Mouse (Mus musculus): ENCODE results near the gene Hspb7. TPM values are rescaled to one million over a fixed set of nuclear protein-coding genes. Genes with fewer than 3 reads are reported as not detected.
A peak's percentile ranks its signal among the peaks of the same experiment; 100 is the strongest.

Gene Hspb7
- polyA plus RNA-seq, 1 experiment = 11.3 TPM

DNA sequence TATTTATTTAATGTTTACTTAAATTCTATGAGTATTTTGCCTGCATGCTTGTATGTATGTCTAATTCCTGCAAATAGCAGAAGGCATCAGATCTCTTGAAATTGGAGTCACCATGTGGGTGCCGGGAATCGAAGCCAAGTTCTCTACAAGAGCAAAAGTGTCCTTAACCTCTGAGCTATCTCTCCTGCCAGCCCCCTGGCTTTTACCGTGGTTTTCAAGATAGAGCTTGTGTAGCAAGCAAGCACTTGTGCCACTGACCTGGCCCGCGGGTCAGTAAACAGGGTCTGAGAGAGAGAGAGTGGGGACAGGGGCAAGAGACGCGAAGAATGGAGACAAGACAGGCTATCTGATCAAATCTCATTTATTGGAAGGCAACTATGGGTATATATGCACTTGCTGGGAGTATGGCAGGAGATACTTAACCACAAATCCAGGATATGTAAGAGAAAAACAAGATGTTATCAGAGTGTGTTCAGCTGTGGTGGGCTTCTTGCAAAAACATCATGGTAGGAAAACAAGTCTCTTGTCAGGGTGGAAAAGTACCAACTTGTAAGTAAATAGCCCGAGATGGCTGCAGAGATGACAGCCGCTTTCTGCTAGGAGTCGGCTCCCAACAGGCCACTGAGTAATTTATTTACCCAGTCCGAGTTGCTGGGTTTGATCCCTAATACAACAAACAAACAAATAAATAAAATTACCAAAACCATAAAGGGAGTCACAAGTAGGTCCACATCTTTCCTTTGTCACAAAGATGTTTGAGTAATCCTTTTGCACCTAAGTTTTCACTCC lies 23.3 kb downstream of the Hspb7 start:
- DNase-seq (ENCODE audit: low read depth, low spot score) = no peak
- WGBS = 32% methylated on average over 11 of the region's 11 CpGs

DNA sequence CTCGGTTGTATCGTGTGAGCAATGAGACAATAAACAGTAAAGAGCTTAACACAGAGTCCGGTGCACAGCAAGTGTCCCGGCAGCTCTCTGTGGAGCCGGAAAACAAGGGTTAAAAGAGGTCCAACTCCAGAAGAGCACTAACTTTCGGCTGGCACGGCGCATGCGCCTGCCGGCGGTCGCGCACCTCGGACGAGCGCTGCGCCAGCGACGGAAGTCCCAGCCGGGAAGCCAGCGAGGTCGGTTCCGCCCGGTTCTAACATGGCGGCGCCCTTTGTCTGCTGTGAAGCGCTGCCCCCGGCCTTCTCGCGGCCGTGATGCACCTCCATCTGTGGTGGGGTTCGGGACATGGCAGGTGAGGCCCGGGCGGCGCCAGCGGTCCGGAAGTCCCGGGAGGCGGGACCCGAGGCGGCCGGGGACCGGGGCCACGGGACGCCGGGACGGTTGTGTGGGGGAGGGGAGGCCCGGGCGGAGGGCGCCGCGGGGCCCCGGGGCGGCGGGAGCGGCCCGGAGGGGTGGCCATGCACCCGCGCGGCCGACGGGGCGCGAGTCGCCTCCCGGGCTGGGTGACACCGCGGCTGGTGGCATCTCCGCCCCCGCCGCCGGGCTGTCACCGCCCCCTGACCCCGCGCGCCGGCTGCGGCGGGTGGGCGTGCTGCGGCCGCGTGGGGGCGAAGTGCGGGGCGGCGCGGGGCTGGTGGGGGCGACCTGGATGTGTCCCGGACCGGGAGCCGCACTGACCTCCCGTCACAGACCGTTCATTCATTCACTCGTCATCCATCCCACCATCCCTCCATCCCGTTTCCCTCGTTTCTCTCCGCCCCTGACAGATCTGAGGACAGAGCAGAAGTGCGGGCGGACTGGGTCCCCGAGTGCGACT lies 24.1 kb downstream of the Hspb7 start, which contains the start of gene Zbtb17:
Gene Zbtb17, plus strand, starts transcription at position 204 of the 877 bp plus-strand sequence.
- 1% methylated on average over 97 of the region's 102 CpGs for WGBS
- peak; percentile 42 for DNase-seq (ENCODE audit: low read depth, low spot score)

DNA sequence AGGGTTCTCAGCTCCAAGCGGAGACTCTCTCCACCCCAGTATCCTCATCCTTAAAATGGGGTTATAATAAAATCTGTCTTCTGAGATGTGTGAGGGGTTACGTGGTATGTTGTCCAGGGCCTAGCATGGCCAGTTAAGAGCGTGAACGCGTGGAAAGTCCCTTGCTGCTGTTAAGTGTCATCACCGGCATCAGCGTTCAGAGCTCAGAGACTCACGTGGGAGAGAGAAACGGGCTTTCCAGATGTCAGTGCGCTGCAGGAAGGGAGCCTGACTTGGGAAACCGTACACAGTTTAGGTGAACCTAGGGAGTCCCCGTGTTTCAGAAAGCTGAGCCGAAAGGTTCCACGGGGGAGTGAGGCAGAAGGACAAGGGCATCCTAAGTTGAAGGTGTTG lies 24.7 kb downstream of the Hspb7 start:
- no peak for DNase-seq (ENCODE audit: low read depth, low spot score)
- 7% methylated on average over 14 of the region's 14 CpGs for WGBS

DNA sequence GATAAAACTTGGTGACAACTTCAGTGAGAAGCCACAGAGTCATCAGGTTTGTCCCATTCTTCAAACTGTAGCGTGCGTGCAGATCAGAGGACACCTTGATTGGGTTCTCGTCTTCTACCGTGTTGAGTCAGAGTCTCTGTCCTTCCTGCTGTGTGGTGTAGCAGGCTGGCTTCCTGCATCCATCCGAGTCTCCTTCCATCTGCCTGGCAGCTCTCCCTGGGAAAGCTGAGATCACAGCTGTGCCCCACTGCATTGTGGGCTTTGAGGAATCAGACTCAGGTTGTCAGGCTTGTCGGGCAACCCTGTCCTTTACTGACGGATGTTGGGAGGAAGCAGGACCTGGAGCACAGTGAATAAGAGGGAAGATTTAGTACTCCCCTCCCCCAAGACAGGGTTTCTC lies 25.6 kb downstream of the Hspb7 start:
- 68% methylated on average over 7 of the region's 7 CpGs for WGBS
- DNase-seq (ENCODE audit: low read depth, low spot score) = no peak

DNA sequence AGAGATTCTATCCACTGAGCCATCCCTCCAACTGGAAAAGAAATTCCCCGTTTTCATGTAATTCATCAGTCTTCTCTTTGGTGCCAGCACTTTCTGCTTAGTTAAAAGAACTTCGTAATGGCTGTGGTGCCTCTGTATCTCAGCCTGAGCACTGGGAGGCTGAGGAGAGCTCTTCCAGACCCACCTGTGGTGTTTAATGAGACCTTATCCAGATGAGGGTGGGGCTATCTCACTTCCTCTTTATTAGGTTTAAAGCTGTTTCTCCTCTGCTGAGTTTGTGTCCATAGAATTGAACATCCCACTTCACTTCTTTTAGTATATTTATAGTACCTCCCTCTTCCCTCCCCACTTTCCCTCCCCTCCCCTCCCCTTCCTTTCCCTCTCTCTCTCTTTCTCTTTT lies 30.7 kb downstream of the Hspb7 start:
- WGBS = 84% methylated on average over 2 of the region's 2 CpGs
- no peak for DNase-seq (ENCODE audit: low read depth, low spot score)

DNA sequence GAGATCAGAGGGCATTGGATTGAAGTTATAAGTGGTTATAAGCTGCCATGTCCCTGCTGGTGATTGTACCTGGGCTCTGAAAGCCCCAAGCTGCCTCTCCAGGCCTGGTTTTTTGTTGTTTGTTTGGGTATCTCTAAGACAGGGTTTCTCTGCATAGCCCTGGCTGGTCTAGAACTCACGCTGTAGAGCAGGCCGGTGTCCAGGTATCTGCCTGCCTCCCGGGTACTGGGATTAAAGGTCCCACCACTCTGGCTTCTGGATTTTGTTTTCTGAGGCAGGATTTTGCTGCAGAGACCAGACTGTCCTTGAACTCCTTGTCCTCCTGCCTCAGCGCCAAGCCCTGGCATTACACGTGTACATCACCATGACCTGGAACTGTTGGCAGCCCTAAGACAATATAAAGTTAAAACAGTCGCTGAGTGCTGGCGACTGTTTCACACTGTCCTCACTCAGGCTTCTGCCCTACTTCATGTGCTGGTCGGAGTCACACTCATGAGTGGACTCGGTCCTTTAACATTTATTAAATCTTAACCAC lies 31.4 kb downstream of the Hspb7 start:
- 79% methylated on average over 9 of the region's 9 CpGs for WGBS
- no peak for DNase-seq (ENCODE audit: low read depth, low spot score)

DNA sequence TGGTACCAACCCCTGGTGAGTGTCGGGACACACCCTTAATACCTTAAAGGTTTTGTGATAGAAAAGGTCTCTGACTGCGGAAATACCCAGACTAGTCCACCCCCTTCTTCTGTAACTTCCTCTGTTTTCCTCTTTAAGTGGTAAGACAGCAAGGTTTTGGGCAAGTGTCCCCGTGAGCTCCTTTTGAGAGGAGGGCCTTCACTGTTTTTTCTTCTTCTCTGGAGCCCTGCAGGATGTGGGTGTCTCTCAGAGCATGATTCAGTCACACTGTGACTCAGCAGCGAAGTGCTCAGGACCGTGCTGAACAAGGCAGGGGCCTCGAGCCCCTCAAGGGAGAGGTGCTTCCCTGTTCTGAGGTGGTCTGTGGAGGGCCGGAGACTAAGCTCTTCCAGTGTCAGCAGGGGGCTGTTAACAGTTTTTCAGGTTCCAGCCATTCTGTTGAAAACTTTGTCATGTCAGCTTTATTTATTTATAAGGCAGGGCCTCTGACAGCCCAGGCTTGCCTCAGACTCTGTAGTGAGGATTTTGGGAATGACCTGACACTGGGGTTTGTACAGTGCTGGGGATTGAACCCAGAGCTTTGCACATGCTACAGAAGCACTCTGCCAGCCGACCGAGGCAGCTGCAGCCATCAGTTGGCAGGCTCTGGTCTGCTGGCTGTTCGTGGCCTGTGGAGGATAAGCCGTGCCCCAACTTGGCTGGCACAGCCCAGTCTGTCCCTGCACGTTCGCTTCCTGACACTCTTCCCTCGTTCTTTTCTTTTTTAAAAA lies 34.2 kb downstream of the Hspb7 start:
- WGBS = 74% methylated on average over 14 of the region's 14 CpGs

DNA sequence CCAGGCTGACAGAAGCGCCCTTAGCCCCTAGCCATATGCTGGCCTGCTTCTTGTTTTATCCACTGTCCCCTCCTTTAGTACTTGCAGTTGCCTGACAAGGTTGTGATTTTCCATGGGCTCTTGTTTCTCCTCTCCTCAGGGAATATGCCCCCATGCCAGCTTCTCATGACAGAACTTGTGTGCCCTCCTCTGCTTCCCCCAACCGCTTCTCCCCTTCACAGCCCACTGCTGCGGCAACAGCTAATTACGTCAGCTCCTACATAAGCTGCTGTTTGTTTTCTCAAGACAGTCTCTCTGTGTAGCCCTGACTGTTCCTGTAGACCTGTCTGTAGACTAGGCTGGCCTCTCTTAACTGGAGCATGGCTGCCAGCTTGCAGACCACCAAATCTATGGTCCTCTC lies 34.9 kb downstream of the Hspb7 start:
- DNase-seq (ENCODE audit: low read depth, low spot score) = no peak
- WGBS = 97% methylated on average over 4 of the region's 4 CpGs

More for the DNA sequence above, 34.2 kb downstream of the Hspb7 start:
- no peak for DNase-seq (ENCODE audit: low read depth, low spot score)

DNA sequence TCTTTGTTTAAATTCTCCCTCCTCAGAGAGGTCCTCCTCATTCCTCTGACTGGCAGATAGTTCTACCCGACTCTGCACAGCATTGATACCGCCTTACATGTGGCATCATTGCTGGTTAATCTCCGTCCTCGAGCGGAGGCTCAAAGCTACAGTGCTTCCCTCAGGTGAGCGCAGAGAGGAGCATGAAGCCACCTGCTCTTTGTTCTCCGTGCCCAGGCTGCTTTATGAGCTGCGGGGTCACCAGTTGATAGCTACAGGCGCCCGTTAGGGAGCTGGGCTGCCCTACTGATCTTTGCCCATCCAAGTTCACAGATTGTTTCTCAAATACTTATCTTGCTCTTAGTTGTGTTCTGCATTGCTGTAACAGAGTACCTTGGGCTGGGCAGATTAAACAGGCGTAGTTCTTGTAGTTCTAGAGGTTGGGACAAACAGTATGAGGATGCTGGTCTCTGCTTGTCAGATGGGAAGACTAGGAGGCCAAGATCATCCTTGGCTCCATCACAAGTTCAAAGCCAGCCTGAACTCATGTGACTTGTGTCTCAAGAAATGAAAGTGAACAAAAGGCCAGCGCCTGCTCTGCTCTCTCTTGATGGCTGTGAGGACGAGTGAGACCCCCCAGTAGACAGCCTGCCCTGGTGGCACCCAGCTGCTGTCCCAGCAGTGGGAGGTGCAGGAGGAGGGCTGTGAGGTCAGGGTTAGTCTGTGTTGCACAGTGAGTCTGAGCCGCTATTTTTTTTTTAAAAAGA lies 35.8 kb downstream of the Hspb7 start:
- 87% methylated on average over 14 of the region's 14 CpGs for WGBS
- DNase-seq (ENCODE audit: low read depth, low spot score) = no peak

DNA sequence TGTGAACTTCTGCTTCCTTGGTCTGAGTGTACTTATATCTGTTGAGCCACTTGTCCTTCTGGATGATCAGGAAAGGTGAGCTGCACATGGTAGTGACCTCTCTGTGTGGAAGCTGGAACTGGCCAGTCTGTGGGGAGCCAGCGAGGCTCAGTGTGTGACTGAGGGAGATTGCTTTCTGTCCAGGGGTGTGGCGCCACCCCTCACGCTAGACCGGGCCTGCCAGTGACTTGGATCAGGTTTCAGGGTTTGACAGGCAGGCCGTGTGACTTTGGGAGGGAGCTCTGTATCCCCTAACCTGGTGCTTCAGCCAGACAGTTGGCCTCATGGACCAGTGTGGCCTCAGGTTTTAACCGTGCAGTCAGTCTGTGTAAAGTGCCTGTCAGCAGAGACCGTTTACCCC lies 37.7 kb downstream of the Hspb7 start:
- 43% methylated on average over 7 of the region's 7 CpGs for WGBS

DNA sequence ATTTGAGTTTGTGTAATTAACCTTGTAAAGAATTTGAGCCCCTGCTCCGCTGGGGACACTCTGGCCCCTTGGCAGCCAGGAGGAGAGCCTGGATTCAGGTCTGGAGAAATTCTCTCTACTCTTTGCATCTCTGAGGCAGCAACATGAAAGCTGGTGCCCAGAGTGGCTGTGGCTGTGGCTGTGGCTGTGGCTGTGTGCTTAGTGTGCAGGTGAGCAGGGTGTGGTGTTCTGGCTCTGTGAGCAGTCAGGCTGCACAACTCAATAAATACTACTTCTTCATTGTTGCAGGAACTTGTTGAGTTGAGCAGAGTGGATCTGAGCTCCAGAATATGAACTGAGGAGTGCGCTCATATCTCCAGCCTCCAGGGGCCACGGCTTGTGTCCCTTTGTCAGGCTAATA lies 38.3 kb downstream of the Hspb7 start:
- WGBS = 90% methylated on average over 3 of the region's 3 CpGs
- no peak for DNase-seq (ENCODE audit: low read depth, low spot score)

More for the DNA sequence above, 37.7 kb downstream of the Hspb7 start:
- no peak for DNase-seq (ENCODE audit: low read depth, low spot score)

DNA sequence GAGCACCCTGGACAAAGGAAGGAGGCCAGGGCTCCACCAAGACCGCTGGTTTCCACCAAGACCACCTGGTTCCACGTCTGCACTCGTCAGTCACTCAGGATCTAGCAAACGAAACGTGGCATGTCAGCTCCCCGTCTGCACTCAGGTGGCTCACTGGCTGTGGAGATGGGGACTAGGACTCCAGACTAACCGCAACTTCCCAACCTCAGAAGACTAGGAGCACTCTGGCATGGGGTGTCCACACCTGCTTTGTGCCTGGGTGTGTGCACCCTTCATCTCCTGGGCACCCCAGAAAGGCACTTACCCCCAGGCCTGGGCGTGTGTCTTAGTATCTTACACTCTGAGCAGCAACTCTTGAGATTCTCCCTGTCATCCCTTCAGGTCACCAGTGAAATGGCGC lies 39.2 kb downstream of the Hspb7 start:
- WGBS = 93% methylated on average over 9 of the region's 9 CpGs
- DNase-seq (ENCODE audit: low read depth, low spot score) = no peak

DNA sequence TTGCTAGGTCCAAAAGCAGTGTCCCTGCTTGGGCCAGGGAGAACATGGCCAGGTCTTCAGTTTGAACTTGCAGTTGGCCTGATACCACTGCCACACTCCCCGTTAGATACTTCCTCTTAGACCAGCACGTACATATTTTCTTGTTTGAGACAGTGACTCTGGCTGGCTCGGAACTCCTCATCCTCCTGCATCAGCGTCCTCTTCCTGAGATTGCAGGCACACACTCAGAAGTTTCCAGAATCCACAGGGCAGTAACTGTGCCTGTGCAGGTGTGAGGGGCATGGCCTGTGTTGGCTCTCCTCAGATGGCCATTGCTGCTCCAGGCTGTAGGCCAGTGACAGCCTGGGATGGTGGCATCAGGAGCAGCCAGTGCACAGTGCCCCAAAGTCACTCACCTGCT lies 39.9 kb downstream of the Hspb7 start:
- WGBS = 86% methylated on average over 4 of the region's 4 CpGs
- no peak for DNase-seq (ENCODE audit: low read depth, low spot score)

DNA sequence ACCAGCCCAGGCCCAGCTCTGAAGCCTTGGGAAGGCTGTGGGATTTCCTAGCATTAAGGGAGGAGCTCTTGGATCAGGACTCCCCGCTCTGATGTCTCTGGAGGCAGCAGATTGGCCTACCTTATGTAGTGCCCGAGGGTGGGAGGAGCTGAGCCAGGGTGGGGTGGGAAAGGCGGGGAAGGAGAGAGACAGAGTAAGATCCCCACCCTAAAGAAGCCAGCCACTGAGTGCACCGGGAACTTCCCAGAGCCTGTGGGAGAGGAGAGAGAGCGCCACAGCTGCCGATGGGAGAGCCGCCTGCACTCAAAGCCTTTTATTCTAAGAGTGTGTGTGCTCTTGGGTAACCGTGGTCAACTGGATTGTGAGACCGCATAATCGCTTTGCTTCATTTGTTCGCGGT lies 40.5 kb downstream of the Hspb7 start:
- no peak for DNase-seq (ENCODE audit: low read depth, low spot score)
- 54% methylated on average over 12 of the region's 12 CpGs for WGBS

DNA sequence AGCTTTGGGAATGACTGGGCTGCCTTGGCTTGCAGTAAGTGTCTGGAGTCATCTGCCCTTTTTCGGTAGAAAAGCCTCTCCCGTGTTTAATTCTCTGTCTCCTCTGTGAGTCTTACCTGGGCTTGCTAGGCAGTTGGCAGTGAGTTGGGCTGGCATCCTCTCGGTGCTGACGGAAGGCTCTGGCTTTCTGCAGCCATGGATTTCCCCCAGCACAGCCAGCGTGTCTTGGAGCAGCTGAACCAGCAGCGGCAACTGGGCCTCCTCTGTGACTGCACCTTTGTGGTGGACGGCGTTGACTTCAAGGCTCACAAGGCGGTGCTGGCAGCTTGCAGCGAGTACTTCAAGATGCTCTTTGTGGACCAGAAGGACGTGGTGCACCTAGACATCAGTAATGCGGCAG lies 41.0 kb downstream of the Hspb7 start:
- 89% methylated on average over 12 of the region's 12 CpGs for WGBS
- no peak for DNase-seq (ENCODE audit: low read depth, low spot score)

DNA sequence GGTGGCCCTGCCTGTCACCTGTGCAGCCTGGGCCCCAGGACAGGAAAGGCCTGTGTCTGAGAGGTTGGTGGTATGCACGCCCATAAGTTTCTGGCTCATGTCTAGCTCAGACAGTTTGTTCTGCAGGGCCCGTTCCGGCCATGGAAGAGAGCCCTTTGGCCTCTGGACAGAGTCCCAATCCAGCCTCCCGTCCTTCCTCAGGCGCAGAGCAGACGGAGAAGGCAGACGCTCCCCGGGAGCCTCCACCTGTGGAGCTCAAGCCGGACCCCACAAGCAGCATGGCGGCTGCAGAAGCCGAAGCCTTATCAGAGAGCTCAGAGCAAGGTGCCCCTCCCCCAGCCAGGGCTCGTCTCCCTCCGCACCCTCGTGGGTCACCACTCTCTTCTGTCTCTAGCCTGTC lies 42.9 kb downstream of the Hspb7 start:
- 78% methylated on average over 14 of the region's 14 CpGs for WGBS
- no peak for DNase-seq (ENCODE audit: low read depth, low spot score)

DNA sequence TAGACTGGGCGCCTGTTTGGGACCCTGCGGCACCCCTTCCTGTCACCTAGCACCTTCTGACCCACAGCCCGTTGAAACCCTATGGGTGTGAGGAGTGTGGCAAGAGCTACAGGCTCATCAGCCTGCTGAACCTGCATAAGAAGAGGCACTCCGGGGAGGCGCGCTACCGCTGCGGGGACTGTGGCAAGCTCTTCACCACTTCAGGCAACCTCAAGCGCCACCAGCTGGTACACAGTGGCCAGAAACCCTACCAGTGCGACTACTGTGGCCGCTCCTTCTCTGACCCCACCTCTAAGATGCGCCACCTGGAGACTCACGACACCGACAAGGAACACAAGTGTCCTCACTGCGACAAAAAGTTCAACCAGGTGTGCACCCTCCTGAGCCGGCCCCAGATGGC lies 44.1 kb downstream of the Hspb7 start:
- WGBS = 85% methylated on average over 16 of the region's 16 CpGs
- DNase-seq (ENCODE audit: low read depth, low spot score) = no peak

DNA sequence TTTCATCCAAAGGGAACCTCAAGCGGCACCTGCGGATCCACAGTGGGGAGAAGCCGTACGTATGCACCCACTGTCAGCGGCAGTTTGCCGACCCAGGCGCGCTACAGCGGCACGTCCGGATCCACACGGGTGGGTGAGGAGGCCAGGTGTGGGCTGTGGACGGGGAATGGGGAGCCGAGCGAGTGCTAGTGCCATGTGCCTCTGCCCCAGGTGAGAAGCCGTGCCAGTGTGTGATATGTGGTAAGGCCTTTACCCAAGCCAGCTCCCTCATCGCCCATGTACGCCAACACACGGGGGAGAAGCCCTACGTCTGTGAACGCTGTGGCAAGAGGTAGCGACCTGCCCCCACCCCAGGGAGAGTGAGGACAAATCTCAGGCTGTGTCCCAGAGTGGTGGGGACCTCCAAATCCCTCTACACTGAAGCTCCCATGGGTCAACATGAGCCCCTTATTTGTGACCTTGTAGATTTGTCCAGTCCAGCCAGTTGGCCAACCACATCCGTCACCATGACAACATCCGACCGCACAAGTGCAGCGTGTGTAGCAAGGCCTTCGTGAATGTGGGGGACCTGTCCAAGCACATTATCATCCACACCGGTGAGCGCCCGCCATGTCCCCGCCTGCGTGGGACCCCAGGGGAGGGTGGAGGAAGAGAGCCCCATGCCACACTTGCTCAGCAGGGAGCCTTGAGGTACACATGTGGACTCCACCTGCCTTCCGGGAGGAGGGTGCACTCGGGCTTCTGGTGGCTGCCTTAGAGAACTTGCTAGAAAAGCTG lies 45.1 kb downstream of the Hspb7 start:
- 94% methylated on average over 34 of the region's 34 CpGs for WGBS
- DNase-seq (ENCODE audit: low read depth, low spot score) = no peak
